Mouse (Mus musculus) yolk sac, embryonic 10.5 days (tissue): Measurements from ENCODE around the gene Pik3cd.

Source experiments
- DNase-seq: peaks from one replicate; pipeline ENCODE4 v3.0.0-alpha.2; 2017; ENCODE audit warnings: low spot score

The Pik3cd gene

GRCm38 (mm10) chr4:149724916-149725470 is 22.6 kb upstream of the Pik3cd start:
- no peak for DNase-seq

- DNase-seq: no peak
These were observed 21.7 kb upstream of the Pik3cd start for GRCm38 (mm10) chr4:149723855-149724731.

- no peak for DNase-seq
These were observed 20.6 kb upstream of the Pik3cd start for GRCm38 (mm10) chr4:149723021-149723390.

GRCm38 (mm10) chr4:149722104-149723020 is 20.0 kb upstream of the Pik3cd start:
- no peak for DNase-seq

- DNase-seq: no peak
These were observed 18.8 kb upstream of the Pik3cd start for GRCm38 (mm10) chr4:149721163-149721562.

- no peak for DNase-seq
These were observed 17.3 kb upstream of the Pik3cd start for GRCm38 (mm10) chr4:149719686-149720085.

- no peak for DNase-seq
These were observed 12.2 kb upstream of the Pik3cd start for GRCm38 (mm10) chr4:149714542-149714941.

- peak; percentile 59 for DNase-seq
These were observed 9.6 kb upstream of the Pik3cd start for GRCm38 (mm10) chr4:149711955-149712354.

GRCm38 (mm10) chr4:149711485-149711884 is 9.1 kb upstream of the Pik3cd start:
- DNase-seq: peak; percentile 79

GRCm38 (mm10) chr4:149710510-149710909 is 8.1 kb upstream of the Pik3cd start:
- peak; percentile 79 for DNase-seq

GRCm38 (mm10) chr4:149705941-149706340 is 3.6 kb upstream of the Pik3cd start:
- DNase-seq: no peak

GRCm38 (mm10) chr4:149705298-149705697 is 2.9 kb upstream of the Pik3cd start:
- DNase-seq: no peak

GRCm38 (mm10) chr4:149701426-149702209 is 753 bp downstream of the Pik3cd start:
- no peak for DNase-seq

GRCm38 (mm10) chr4:149699953-149700352 is 2.4 kb downstream of the Pik3cd start:
- DNase-seq: no peak

- DNase-seq: peak; percentile 75
These were observed 4.1 kb downstream of the Pik3cd start for GRCm38 (mm10) chr4:149698197-149698821.

- DNase-seq: no peak
These were observed 4.7 kb downstream of the Pik3cd start for GRCm38 (mm10) chr4:149697506-149698196.

- DNase-seq: peak; percentile 55
These were observed 6.0 kb downstream of the Pik3cd start for GRCm38 (mm10) chr4:149696189-149696971.

- no peak for DNase-seq
These were observed 11.0 kb downstream of the Pik3cd start for GRCm38 (mm10) chr4:149691368-149691767.

GRCm38 (mm10) chr4:149690828-149691280 is 11.5 kb downstream of the Pik3cd start:
- no peak for DNase-seq
